Mouse (Mus musculus): ENCODE results near the gene Prdm15.

DNA sequence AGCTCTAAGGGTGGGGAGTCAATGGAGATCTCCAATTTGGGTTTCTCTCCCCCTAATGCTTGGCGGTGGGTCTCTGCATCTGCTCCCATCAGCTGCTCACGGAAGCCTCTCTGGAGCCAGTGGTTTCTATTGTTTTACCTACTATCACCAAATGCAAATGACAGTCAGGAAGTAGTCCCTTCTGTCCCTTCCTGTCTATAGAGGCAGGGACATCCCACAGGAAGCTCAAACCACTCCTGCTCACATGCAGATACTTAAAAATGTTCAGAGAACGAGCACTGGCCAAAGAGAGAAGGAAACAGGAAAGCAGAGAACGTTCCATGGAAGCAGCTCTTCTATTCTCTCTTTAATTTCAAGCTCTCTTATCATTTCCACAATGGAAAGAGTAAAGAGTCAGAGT is 32.1 kb downstream of the Prdm15 start:
- TF ChIP-seq POLR2A (IDR thresholded peaks at IDR 0.05; ENCODE audit: borderline replicate concordance, control insufficient read depth, low read depth, low read length), result no peak
- TF ChIP-seq CTCF (IDR thresholded peaks at IDR 0.05; ENCODE audit: control insufficient read depth, insufficient read depth, low read length), result no peak
